Mouse (Mus musculus) gastrocnemius, postnatal 10 days (tissue): ENCODE measurements around the gene Timp3. TPM values are rescaled to one million over a fixed set of nuclear protein-coding genes. Genes with fewer than 3 reads are reported as not detected.
A peak's percentile ranks its signal among the peaks of the same experiment; 100 is the strongest.

ENCODE experiments used
- DNase-seq: peaks from one replicate; pipeline ENCODE4 v3.0.0; 2021; ENCODE audit warnings: mixed read lengths
- total RNA-seq, 2 experiments: library from RNA; stranded (reverse); gene quantifications; 2 replicates each; pipeline ENCODE4 v1.2.3; 2021

Gene Timp3
- total RNA-seq, 2 experiments from 2014 or later = 104 to 106 TPM

DNA sequence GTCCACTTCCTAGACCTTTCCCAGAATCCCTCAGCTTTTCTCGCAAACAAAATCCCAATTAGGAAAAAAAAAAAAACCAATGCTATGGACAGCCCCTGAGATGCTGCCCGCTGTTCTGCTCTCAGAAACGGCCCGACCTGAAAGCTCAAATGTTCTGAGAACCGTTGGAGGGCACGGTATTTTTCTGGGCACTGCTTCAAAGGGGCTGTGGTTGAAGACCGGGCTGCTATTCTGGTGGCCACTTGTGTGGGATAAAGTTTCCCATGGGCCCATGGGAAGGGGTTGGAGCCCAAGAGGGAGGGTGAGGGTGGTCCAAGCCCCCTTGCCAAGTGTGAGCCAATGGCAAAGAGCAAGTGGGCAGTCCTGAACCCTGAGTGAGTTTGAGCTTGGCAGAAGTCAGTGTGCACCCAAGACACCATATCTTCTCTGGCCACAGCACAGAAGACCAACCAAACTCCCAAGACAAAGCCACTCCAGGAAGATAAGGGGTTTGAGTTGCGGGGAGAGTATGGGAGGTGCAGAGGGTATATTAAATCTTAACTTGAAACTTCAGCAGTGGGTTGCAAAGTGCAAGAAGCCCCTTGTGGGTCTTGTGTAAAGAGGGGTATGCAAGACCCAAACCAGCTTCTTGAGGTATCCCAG, 29.2 kb downstream of the Timp3 start:
- DNase-seq = no peak

DNA sequence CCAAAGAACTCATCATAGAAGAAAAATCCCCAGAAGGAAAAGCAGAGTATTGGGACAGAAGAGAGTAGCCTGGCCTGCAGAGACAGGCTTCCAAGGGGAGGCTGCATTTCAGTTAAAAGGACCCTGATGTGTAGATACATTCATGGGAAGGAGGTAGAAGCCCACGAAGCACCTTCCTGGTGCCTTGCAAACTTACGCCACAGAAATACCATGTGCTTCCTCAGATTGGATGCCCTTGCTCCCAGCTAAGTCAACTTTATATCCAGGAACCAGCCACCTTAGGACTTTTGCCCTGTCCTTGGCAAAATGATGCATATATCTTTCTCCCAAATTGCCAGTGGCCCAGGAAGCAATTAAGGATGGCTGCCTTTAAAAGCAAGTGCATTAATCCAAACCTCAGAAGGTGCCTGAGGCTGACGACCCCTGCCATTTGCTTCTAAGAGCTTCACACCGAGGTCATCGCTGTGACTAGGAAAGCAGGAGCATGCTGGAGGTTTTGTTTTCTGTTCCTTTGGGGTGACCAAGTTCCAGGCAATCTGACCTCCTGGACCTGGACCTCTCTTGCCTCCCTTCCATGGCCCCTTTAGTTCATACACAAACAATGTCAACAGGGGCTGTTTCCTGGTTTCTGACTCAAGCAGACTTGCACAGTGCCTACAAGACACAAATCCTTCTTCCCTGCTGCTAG, 31.0 kb downstream of the Timp3 start:
- no peak for DNase-seq

DNA sequence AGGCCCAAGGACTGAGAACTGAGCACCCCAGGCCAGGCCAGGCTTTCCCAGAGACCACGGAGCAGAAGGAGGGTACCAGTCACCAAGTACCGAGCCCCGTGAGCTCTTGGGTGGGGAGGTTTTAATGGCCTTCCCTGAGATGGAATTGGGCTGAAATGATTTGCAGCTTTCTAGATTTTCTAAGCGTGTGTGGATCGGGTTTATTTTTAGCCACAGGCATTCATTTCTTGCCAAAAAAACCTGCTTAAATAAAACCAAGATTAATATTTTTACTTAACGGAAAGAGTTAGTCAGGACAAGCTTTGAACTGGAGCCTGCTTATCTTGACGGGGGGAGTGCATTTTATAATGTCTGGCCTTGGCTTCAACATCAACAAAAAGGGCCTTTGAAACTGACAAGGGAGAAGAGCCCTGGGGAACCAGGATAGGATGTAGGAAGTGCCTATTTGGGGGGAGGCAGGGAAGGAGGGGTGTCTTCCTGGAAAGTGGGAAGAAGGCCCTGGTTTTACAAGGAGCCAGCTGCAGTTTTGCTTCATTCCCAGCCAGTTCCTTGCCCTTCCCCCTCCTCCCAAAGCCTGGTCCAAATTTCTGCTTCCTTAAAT, 31.6 kb downstream of the Timp3 start:
- no peak for DNase-seq

DNA sequence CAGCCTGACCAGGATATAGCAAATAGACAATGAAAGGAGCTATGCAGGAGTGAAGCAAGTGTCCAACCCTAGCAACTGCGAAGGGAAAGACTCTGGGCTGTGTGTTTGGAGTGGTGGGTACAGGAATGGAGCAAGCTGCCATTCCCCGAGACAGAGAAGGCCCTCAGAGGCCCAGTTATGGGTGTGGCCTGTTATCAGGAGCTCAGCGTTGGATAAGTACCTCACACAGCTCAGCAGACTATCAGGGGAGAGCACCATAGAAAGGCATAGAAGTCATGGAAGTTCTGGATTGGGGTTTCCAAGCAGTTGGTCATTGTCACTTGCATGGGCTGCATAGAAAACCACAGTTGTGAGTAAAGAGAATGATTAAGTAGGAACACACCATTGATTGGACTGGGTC, 32.8 kb downstream of the Timp3 start:
- no peak for DNase-seq

DNA sequence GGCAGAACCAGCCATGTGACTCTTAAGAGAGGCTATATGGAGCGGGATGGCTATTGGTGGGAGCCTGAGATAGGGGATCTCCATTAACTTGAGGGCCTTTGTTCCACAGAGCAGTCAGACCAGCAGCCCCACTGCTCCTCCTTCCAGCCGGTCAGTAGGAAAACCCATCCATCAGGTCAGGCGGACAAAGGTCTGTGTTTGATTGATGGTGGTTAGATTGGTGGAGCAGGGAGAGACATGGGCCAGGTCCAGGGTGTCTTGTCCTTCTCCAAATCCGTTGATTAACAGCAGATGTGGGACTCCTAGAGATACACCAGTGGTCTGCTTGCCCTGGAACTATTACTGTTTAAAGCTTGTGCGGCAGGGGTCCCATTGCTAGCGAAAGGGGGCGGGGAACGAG, 34.4 kb downstream of the Timp3 start:
- no peak for DNase-seq

DNA sequence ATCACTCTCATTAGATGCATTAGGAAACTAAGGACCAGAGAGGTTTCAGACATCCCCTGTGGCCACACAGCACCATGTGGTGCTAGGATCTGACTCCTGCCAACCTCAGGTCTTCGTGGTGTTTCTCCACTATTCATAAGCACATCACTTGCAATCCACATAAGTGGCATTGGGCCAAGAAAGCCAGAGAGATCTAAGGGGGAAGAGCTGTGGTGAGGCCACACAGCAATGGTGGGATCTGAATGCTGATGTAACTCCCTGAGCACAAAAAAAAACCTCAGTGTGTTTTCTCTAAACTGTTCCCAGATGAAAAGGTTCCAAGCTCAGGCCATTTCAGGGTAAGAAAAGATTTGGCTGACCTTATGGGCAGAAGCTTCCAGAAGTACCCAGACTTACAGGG, 36.3 kb downstream of the Timp3 start:
- DNase-seq = no peak

DNA sequence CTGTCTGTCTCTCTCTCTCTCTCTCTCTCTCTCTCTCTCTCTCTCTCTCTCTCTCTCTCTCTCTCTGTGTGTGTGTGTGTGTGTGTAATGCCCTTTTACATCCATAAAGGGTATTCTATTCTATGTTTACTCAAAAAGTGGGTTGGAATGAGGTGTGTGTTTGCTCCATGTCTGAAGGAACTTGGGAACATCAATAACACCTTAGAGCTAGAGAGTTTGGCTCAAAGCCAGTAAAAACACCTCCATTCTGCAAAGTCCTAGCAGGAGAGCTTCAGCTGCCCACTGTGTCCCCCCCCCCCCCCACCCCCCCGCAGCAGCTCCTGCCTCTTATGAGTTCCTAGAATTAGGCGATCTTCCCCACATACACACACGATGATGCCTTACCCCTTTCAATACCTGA, 37.1 kb downstream of the Timp3 start:
- no peak for DNase-seq

DNA sequence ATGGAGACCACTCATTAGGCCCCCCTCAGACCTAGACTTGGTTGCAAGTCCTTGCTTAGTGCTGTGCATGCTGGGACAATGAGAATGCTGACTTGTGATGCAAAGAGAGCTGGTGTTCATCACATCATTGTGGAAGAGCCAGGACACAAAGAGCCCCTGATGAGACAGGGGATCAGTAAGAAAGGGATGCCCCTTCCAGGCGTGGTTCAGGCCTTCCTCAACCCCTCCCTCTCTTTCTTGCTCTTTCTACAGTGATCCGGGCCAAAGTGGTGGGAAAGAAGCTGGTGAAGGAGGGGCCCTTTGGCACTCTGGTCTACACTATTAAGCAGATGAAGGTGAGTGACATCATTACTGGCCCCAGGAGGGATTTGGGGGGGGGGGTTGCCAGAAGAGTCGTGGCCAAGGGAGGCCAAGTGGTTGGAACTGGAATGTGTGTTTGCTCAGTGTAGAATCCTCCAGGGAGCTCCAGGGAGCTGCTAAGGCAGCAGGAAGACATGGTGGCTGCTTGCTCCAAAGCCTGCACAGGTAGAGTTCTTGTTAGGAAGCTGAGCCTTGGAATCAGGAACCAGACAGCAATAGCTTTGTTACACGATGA, 38.0 kb downstream of the Timp3 start:
- DNase-seq = no peak

DNA sequence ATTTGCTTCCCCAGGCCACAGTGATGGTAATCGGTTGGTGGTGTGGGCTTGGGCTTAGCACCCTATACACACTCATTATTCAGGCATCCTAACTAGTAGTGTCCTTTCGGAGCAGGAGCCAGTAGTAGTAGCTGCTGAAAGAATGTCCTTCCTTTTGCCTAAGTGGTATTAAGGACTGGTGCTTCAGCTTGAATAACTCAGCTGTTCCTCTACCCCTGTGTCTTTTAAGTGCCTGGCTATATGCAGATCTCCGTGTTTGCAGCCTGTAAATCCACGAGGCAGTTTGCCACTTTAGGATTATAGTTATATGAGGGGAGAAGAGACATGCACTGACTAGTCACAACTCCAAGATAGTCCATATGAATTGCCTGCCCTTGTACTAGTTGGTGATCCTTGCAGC, 38.9 kb downstream of the Timp3 start:
- no peak for DNase-seq

DNA sequence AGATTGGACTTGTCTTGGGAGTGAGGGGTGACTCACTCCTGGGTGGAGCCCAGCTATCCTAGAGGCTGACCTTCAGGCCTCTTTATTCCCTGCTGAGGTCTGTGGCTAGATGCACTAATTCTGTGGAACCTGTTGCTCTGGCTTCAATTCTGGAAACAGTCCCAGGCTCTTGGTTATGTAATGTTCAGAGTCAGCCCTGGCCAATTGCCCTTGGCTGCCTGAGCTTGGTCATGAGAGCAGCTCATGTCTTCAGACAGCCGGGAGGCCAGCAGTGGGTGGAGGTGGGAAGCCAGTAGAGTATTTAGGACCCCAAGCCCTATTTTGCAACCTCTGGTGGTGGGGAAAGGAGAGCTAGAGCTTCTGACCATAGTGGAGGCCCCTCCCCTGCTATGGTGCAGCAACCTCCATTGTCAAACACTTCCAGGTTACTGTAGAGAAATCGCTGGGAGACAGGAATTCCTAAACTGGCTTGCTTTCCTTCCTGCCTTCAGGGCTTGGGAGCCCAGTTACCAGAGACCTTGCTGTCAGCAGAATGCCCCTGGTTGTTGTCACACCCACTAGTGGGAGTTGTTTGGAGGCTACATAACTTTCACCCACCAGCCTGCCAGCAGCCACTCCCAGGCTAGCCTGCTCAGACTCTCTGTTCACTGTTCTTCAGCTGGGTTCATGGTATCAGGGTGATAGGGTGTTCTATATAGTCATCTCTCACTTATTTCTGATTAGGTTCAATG, 39.6 kb downstream of the Timp3 start:
- peak; percentile 88 for DNase-seq

DNA sequence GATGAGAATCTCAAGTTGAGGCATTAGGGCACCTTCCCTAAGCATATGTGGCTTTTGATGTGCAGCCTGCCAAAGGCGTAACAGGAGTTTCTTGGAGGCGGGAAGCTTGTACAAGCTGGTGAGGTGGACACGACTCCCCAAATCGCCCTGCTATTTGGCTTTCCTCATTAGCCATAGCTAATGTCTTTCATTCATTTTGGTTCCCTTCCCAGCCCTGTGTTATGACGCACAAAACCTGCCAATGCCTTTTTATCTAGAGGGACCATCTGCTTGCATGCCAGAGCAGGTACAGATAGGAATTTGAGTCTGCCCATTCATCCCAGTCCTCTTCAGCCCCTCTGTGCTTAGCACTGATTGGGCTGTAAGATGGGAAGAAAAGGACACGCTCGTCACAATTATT, 40.2 kb downstream of the Timp3 start:
- no peak for DNase-seq

DNA sequence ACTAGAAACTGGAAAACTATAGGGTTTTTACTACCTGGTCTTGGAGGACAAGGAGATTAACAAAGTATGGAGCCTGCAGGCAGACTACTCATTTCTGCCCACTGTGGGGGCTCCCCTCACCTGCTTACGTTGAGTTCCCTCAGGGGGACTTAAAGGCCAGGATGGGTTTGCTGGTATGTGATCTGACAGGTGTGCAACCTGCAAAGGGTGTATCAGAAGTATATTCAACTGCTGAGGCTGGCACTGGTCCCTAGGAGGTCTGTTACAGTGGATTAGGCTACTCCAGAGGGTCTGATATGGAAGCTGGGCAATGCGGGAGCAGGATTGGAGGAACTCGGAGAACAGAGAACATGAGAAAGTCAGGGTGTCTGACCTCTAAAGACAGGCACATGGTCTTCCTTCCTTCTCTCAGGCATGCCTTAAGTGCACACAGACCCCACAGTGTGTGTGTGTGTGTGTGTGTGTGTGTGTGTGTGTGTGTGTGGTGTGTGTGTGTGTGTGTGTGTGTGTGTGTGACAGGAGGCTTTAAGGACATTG, 40.9 kb downstream of the Timp3 start:
- DNase-seq = no peak

DNA sequence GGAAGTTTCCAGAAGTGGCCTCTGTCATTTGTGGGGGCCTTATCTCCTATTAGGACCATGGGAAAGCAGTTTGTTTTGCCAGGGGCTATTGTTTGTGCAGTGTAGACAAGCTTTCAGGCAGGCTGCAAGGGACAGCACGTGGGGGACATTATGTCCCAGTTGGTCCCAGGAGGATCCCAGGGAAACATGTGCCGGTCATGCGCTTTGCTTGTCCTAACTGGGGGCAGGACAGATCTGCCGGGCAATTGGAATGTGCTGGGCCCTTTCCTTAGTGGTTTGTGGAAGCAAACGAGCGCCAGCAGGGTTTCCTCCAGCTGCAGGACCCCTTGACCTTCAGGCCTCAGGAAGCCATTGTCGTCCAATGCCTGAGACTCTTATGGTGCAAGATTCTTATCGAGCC, 41.4 kb downstream of the Timp3 start:
- peak; percentile 25 for DNase-seq

DNA sequence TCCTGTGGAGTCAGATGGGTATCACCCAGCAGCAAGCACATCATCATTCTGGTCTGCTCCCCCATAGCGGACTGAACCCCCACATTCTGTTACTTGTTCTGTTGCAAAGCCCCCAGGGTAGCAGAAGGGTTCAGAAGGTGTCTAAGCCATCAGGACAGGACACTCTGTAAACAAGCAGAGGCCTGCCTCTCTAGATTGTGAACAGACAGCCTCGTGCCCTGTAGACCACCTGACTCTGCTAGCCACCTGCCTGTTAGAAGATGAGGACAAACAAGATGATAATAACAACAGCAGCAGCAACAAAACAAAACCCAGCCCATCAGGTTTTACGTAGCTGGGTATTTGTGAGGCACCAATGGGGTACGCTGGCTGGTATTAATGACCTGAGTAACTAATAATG, 42.0 kb downstream of the Timp3 start:
- no peak for DNase-seq

DNA sequence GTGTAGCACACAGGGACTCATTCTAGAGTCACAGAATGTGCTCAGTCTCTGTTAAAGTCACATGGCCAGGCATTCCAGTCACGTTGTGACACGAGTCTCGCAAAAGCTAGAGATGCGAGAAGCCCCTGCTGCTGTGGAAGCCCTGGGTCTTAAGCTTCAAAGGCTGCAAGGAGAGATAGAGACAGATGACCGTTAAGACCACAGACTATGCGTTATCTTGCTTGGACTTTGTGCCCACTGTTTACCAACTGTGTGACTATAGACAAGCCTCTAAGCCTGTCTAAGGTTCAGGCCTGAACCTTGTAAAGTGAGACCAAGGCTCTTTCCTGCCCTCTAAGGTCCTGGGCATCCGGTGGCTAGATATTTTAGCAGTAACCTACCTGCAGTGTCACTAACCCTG, 42.5 kb downstream of the Timp3 start:
- no peak for DNase-seq

DNA sequence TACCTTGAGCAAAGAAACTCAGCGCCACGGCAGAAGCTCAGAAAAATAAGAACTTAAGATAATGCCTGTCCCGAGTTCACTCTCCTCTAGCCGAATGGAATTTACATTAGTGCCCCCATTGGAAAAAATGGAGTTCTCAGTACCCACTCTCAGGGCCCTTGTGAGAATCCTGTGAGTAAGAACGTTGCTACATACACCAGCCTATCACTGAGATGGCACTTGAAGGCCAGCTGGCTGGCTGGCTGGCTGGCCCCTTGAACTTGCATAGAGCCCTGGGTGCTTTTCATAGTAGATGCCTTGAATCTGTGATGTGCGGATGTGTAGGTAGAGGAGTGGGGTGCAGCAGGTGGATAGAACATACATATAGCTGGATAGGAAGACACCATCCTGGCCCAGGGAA, 43.2 kb downstream of the Timp3 start:
- no peak for DNase-seq

DNA sequence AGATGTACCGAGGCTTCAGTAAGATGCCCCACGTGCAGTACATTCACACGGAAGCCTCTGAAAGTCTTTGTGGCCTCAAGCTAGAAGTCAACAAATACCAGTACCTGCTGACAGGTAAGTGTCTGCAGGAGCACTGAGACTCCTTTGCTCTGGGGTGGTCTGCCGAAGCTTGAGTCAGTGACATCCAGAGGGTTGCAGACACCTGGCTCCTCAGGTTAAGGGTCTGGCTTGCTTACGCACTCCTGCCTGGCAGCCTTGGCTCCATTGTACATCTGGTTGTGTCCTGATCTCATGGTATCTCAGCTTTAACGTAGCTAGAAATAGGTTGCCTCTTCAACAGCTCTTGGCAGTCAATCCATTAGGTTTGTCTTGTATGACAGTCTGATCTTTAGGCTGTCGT, 43.8 kb downstream of the Timp3 start:
- no peak for DNase-seq

DNA sequence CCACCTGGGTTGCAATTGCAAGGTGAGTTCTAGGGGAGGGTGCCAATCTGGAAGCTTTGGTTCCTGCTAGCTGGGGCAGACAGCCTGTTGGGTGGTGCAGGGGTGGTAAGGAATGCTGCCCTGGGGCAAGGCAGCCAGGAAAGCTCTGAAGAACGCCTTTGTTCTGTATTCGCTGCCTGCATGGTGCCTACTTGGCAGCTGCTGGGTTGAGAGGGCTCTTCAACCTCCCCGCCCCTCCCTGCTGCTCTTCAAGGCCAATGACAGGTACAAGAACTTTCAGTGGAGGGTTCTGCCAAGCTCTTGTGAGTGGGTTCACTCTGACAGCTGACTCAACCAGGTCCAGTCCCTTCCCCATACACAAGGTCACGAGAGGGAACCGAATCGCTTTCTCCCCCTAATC, 44.5 kb downstream of the Timp3 start:
- no peak for DNase-seq

DNA sequence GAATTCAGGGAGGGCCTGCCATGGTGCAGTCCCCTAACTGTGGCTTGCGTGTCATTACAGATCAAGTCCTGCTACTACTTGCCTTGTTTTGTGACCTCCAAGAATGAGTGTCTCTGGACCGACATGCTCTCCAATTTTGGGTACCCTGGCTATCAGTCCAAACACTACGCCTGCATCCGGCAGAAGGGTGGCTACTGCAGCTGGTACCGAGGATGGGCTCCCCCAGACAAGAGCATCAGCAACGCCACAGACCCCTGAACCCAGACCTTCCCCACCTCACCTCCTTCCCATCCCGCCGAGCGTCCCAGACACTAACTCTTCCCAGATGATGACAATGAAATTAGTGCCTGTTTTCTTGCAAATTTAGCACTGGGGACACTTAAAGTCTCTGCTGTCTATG, 45.5 kb downstream of the Timp3 start:
- DNase-seq = no peak

DNA sequence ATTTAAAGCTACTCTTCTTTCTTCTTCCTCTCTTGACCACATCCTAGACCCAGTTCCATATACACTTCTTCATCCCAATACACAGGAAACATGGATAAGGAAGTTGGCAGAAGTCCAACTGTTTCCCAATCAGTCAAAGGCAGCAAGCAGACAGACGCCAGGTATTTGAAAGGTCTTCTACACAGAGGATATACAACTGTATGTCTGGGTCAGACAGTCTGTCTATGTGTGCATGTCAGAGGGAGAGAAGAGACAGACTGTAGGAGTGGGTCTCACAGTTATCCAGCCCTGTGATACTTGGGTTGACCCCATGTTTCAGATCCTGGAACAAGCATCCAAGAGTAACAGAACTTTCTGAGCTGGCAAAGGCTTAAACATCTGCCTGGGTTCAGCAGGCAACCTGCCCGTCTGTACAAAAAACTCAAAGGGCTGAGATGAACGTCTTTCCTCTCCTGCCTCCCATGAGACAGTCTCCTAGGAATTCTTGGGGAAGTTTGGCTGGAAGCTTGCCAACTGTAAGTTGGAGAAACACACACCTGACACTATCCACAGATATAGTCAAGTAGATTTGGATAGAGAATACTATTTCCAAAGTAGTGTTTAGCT, 46.2 kb downstream of the Timp3 start:
- DNase-seq = no peak

DNA sequence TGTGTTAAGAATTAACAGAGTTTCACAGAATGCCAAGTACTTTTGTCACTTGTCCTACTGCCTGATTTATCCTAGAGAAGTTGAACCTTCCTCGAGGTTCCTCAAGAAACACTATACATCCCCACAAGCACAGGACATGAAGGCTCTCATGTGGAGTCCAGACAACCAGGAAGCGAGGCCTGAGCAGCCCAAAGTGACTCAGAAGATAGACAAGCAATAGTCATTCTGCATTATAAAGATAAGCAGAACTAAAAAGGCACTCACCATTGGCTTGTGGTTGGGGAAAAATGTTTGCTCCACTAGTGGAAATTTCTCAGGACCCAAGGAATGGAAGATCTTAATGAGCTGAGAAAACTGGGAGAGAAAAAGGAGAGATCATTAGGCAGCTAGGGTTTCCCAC, 51.1 kb downstream of the Timp3 start:
- no peak for DNase-seq

DNA sequence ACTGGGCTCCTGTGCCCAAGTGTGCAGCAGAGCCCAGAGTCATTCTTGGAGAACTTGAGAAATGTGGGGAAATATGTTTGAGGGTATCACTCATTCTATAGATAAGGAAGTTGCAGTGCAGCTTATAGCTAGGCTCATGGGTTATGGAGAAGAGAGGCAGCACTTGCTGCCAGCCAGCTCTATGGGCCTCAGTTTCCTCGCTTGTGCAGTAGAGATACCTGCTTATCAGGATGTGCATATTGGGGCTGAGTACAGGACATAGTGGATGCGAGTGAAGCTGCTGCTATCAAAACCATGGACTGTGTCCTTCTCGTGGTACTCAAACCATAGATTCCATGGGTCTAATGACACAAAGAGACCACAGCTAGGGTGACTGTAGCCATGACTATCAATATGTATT, 52.3 kb downstream of the Timp3 start:
- no peak for DNase-seq
